27 mouse cellular contexts compared by ENCODE assay signal in the genomic region with DNA sequence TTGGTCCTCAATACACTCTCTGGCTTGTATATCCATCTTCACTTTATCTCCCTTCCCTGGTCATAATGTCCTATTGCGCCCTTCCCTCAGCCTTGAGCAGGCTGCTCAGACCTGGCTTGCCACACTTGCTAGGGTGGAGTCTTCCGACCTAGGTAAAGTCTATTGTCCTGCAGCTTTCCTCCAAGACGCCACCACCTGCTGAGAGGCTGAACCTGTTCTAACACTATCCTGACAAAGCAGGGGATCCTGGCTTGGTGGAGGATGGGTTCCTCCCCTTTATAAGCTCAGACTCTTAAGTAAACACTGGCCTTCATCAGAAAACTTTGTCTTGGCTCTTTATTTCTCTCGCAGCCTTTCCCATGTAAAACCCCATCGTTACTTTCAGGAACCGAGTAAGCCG. TPM values are rescaled to one million over a fixed set of nuclear protein-coding genes. Genes with fewer than 3 reads are reported as not detected.
A peak's percentile ranks its signal among the peaks of the same experiment; 100 is the strongest.
DNase-seq lines count a peak whose midpoint lies in the region.
"Had no signal": no experiment of that assay in that cellular context is flagged by ENCODE, and none has a peak within 500 bp of the region (broad histone marks: within the 10 kb centered on the region; RNA-seq: fewer than 3 reads in every experiment).

No protein-coding gene starts in this region.

- H3K27ac ChIP-seq in limb, embryonic 10.5 days: no peak overlapping the region
- H3K27ac ChIP-seq: embryonic facial prominence, embryonic 10.5 days; embryonic facial prominence, embryonic 13.5 days; forebrain, embryonic 12.5 days; forebrain, embryonic 15.5 days; heart, adult 2 months; heart, embryonic 10.5 days; heart, embryonic 13.5 days; hindbrain, embryonic 14.5 days; hindbrain, postnatal 0 days had no signal

- no peaks in the 10 kb centered on the region for H3K27me3 ChIP-seq in limb, embryonic 10.5 days (ENCODE audit: low read depth, poor library complexity, severe bottlenecking)
- H3K27me3 ChIP-seq: embryonic facial prominence, embryonic 13.5 days; forebrain, embryonic 12.5 days; forebrain, embryonic 15.5 days; heart, embryonic 13.5 days had no signal

- DNase-seq in ES-CJ7 (ENCODE audit: low read depth, low spot score): peak; percentile 76
- DNase-seq in R1 (ENCODE audit: low read depth, low spot score): peak; percentile 79
- DNase-seq in limb, embryonic 10.5 days (ENCODE audit: low spot score): peak; percentile 15
- DNase-seq in frontal cortex, postnatal 36 days (ENCODE audit: low spot score in 2 of 2): no peak
- DNase-seq in kidney, adult 11 months: no peak
- no peak for DNase-seq in kidney, postnatal 36 days
- DNase-seq: adrenal gland, adult 8-10 months; adrenal gland, postnatal 25 days; cerebellum, adult 11-12 months; cerebellum, adult 8-10 months; cerebellum, postnatal 14 days; embryo, embryonic 11 days; gastrocnemius, postnatal 10 days; gastrocnemius, postnatal 36 days; heart, adult 2 months; heart, postnatal 14 days; heart, postnatal 4 days had no signal

- H3K4me1 ChIP-seq in limb, embryonic 10.5 days: peaks cover 20% of the 10 kb centered on the region
- H3K4me1 ChIP-seq: embryonic facial prominence, embryonic 10.5 days; embryonic facial prominence, embryonic 13.5 days had no signal

- no peak overlapping the region for H3K4me3 ChIP-seq in limb, embryonic 10.5 days
- H3K4me3 ChIP-seq: embryonic facial prominence, embryonic 10.5 days; embryonic facial prominence, embryonic 13.5 days; erythroblast, embryonic 14.5 days; forebrain, embryonic 12.5 days; forebrain, embryonic 15.5 days; heart, adult 2 months; heart, embryonic 10.5 days; heart, embryonic 13.5 days had no signal

- H3K9me3 ChIP-seq in limb, embryonic 10.5 days (replicated peaks): no peaks in the 10 kb centered on the region
- H3K9me3 ChIP-seq: embryonic facial prominence, embryonic 10.5 days; embryonic facial prominence, embryonic 13.5 days; forebrain, embryonic 12.5 days; forebrain, embryonic 15.5 days; heart, embryonic 10.5 days; heart, embryonic 13.5 days had no signal

- H3K36me3 ChIP-seq in limb, embryonic 10.5 days: no peaks in the 10 kb centered on the region
- H3K36me3 ChIP-seq: embryonic facial prominence, embryonic 10.5 days; embryonic facial prominence, embryonic 13.5 days; forebrain, embryonic 12.5 days; forebrain, embryonic 15.5 days; heart, embryonic 10.5 days; heart, embryonic 13.5 days had no signal

- WGBS in limb, embryonic 10.5 days: 82% methylated on average over 7 of the region's 7 CpGs

RNA-seq across cellular contexts. Expression of a gene that starts 47.4 kb away (rescaled TPM):
- polyA plus RNA-seq in limb, embryonic 10.5 days (2016; fragmentation: Nextera tagmentation; extraction: Ambion mirVana): 5.0 and 5.5 TPM in 2 replicates
- polyA plus RNA-seq: C2C12 had no signal

Comparison
In these comparisons a context has a peak if more than half of its experiments do, and no peak if none do; other contexts are left out.
1. DNase-seq: peak in ES-CJ7 (single experiment), R1 (single experiment) and limb, embryonic 10.5 days (single experiment); none in frontal cortex, postnatal 36 days (0 of 2), kidney, adult 11 months (single experiment) and kidney, postnatal 36 days (0 of 2).